Mouse (Mus musculus) erythroblast, embryonic 14.5 days (primary cell): ENCODE data around the gene Adh5.

Source experiments
- GATA1 ChIP-seq: IDR thresholded peaks from 2 replicates; pipeline ENCODE4 v1.6.1; 2012; ENCODE audit warnings: low read length, inconsistent platforms, mixed read lengths
- TAL1 ChIP-seq: IDR thresholded peaks from 3 replicates; pipeline ENCODE4 v1.6.1; 2012; ENCODE audit warnings: low read length, inconsistent platforms, mixed read lengths

DNA sequence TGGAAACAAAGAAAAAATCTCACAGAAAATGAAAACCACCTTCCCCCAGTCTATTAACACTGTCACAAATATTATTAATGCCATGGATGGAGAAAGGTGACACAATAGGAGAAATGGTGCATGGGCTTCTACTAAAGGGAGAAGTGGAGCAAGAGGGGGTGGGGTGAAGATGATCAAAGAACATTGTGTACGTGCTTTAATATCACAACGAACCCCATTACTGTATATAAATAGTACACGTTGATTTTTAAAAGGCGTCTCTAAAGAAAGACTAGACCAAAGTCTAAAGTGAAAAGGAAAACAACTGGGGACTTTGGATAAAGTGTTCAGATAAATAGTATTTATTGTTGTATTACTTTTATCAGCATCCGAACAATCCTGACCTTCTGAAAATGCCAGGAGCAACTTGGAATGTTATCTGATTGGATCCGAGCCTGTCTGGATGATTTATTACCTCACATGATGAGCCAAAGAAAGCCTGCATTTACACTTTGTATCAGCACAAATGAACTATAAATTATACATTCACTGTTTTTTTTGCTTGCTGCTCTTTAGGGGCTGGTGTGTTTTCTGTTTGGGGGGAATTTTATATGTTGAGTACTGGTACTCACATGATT lies 12.4 kb upstream of the Adh5 start:
- TF ChIP-seq TAL1, result no peak
- TF ChIP-seq GATA1, result no peak
